Mouse (Mus musculus): ENCODE results near the gene Hoxb5.

GRCm38 (mm10) chr11:96313134-96313533, 10.0 kb downstream of the Hoxb5 start:
- TF ChIP-seq EP300 (IDR thresholded peaks at IDR 0.05; ENCODE audit: insufficient read depth, low read depth, low read length) (no peak), CTCF (IDR thresholded peaks at IDR 0.05; ENCODE audit: low read depth, low read length) (no peak)
